Mouse (Mus musculus) stomach, embryonic 15.5 days (tissue): Measurements from ENCODE around the gene Casp9. TPM values are rescaled to one million over a fixed set of nuclear protein-coding genes. Genes with fewer than 3 reads are reported as not detected.

Source experiments
- ATAC-seq: fragments of 200-750 bp; cut with Nextera tagmentation; 2 replicates; pipeline ENCODE4 v1.8.0; 2017; ENCODE audit warnings: low read depth, moderate number of reproducible peaks, moderate TSS enrichment; ENCODE audit not compliant: insufficient read depth, low FRiP score
- H3K27ac ChIP-seq: fragments of 300-500 bp; sonication (generic); 2 replicates; pipeline ENCODE4 v1.5.1; 2015; ENCODE audit warnings: mild to moderate bottlenecking, inconsistent platforms
- H3K27me3 ChIP-seq: fragments of 300-500 bp; sonication (generic); replicated peaks from 2 replicates; pipeline ENCODE4 v1.6.1; 2015; ENCODE audit warnings: inconsistent platforms
- H3K36me3 ChIP-seq: fragments of 300-500 bp; sonication (generic); 2 replicates; pipeline ENCODE4 v1.6.1; 2015; ENCODE audit warnings: inconsistent platforms
- H3K4me1 ChIP-seq: fragments of 300-500 bp; sonication (generic); 2 replicates; pipeline ENCODE4 v1.6.1; 2015; ENCODE audit warnings: inconsistent platforms
- H3K4me2 ChIP-seq: fragments of 300-500 bp; sonication (generic); 2 replicates; pipeline ENCODE4 v1.6.1; 2015; ENCODE audit warnings: mild to moderate bottlenecking, inconsistent platforms
- H3K4me3 ChIP-seq: fragments of 300-500 bp; sonication (generic); replicated peaks from 2 replicates; pipeline ENCODE4 v1.5.1; 2015; ENCODE audit warnings: inconsistent platforms
- H3K9ac ChIP-seq: fragments of 300-500 bp; sonication (generic); 2 replicates; pipeline ENCODE4 v1.6.1; 2015; ENCODE audit warnings: inconsistent platforms
- H3K9me3 ChIP-seq: fragments of 300-500 bp; sonication (generic); 2 replicates; pipeline ENCODE4 v1.6.1; 2016; ENCODE audit warnings: inconsistent platforms
- WGBS: fragments of 180-500 bp; shearing (Covaris S2); methylation state at CpG from one replicate; pipeline ENCODE4 v1.1.7; 2015; 5-methylcytosine and 5-hydroxymethylcytosine counted together
- polyA plus RNA-seq: library from polyadenylated mRNA; unstranded; fragments of >200 nt; fragmentation: Nextera tagmentation; extraction: Ambion mirVana; gene quantifications from 2 replicates; pipeline ENCODE4 v1.2.1, GENCODE M21; 2015

Gene Casp9
- polyA plus RNA-seq, 1 experiment from 2014 or later = 23.4 TPM

DNA sequence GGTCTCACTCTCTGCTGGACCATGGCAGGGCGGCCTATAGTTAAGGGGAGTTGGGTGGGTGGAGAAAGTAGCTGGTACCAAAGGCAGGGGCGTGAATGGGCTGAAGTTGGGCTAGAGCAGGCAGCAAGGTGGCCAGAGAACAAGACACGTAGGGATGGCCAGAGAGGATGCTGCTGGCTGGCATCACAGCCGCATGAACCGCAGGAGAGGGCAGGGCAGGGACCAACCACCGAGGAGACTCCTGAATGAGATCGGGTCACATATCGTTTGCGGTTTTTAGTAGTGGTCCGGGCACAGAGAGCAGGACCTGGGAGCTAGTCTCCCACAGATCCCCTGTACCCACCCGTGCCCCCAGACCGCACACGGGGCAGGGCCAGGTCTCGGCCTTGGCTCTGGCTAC lies 65.9 kb downstream of the Casp9 start:
- Histone ChIP-seq H3K27me3 (no peaks in the 10 kb centered on the region), H3K4me3 (no peak overlapping the region), H3K4me2 (no peak overlapping the region), H3K9ac (no peak overlapping the region), H3K9me3 (no peaks in the 10 kb centered on the region), H3K4me1 (peaks cover 30% of the 10 kb centered on the region), H3K27ac (no peak overlapping the region), H3K36me3 (peaks cover 22% of the 10 kb centered on the region)
- ATAC-seq = no peak
- WGBS = 96% methylated on average over 14 of the region's 14 CpGs

- H3K27me3 ChIP-seq = no peaks in the 10 kb centered on the region
- no peak overlapping the region for H3K9ac ChIP-seq
- peaks cover 25% of the 10 kb centered on the region for H3K36me3 ChIP-seq
- H3K4me3 ChIP-seq = no peak overlapping the region
- peaks cover 32% of the 10 kb centered on the region for H3K4me1 ChIP-seq
- no peaks in the 10 kb centered on the region for H3K9me3 ChIP-seq
- peak; percentile 28; the same call in 1 of the 2 replicates for ATAC-seq
- peak overlapping the region; percentile 26; the same call in 1 of the 2 replicates for H3K27ac ChIP-seq
- 54% methylated on average over 19 of the region's 19 CpGs for WGBS
- no peak overlapping the region for H3K4me2 ChIP-seq
These were observed 66.9 kb downstream of the Casp9 start for GRCm38 (mm10) chr4:141860246-141860841.

GRCm38 (mm10) chr4:141861591-141862295 lies 68.3 kb downstream of the Casp9 start:
- H3K27me3 ChIP-seq = no peaks in the 10 kb centered on the region
- H3K27ac ChIP-seq = no peak overlapping the region
- ATAC-seq = no peak
- peaks cover 25% of the 10 kb centered on the region for H3K36me3 ChIP-seq
- 84% methylated on average over 17 of the region's 17 CpGs for WGBS
- H3K4me1 ChIP-seq = peaks cover 45% of the 10 kb centered on the region
- no peak overlapping the region for H3K9ac ChIP-seq
- no peaks in the 10 kb centered on the region for H3K9me3 ChIP-seq
- H3K4me2 ChIP-seq = no peak overlapping the region
- H3K4me3 ChIP-seq = no peak overlapping the region

- Histone ChIP-seq H3K4me3 (no peak overlapping the region), H3K9ac (no peak overlapping the region), H3K27me3 (no peaks in the 10 kb centered on the region), H3K4me1 (peaks cover 52% of the 10 kb centered on the region), H3K36me3 (peaks cover 25% of the 10 kb centered on the region), H3K9me3 (no peaks in the 10 kb centered on the region), H3K27ac (no peak overlapping the region), H3K4me2 (no peak overlapping the region)
- 71% methylated on average over 5 of the region's 5 CpGs for WGBS
- no peak for ATAC-seq
These were observed 69.5 kb downstream of the Casp9 start for GRCm38 (mm10) chr4:141862867-141863266.

GRCm38 (mm10) chr4:141863726-141864280 lies 70.4 kb downstream of the Casp9 start:
- Histone ChIP-seq H3K27ac (no peak overlapping the region), H3K4me2 (no peak overlapping the region), H3K4me1 (peaks cover 54% of the 10 kb centered on the region), H3K9ac (no peak overlapping the region), H3K9me3 (no peaks in the 10 kb centered on the region), H3K36me3 (peaks cover 24% of the 10 kb centered on the region), H3K4me3 (no peak overlapping the region), H3K27me3 (no peaks in the 10 kb centered on the region)
- ATAC-seq = no peak
- 81% methylated on average over 7 of the region's 7 CpGs for WGBS

DNA sequence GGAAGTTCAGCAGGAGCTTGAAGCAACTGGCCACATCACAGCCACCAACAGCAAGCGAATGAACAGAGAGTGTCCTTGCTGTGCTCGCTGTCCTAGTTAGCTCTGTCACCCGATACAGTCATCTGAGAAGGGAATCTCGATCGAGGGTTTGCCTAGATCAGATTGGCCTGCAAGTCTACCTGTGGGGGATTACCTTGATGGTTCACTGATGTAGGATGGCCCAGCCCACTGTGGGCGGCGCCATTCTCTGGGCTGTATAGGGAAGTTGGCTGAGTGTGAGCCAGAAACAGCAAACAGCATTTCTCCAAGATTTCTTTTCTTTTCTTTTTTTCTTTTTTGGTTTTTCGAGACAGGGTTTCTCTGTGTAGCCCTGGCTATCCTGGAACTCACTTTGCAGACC lies 71.1 kb downstream of the Casp9 start:
- peaks cover 18% of the 10 kb centered on the region for H3K36me3 ChIP-seq
- H3K4me2 ChIP-seq = no peak overlapping the region
- H3K27me3 ChIP-seq = no peaks in the 10 kb centered on the region
- no peak overlapping the region for H3K4me3 ChIP-seq
- no peak overlapping the region for H3K27ac ChIP-seq
- WGBS = 92% methylated on average over 8 of the region's 8 CpGs
- no peak for ATAC-seq
- no peak overlapping the region for H3K9ac ChIP-seq
- peaks cover 58% of the 10 kb centered on the region for H3K4me1 ChIP-seq
- H3K9me3 ChIP-seq = no peaks in the 10 kb centered on the region

- no peak overlapping the region for H3K4me3 ChIP-seq
- peaks cover 63% of the 10 kb centered on the region for H3K4me1 ChIP-seq
- 88% methylated on average over 5 of the region's 5 CpGs for WGBS
- H3K27ac ChIP-seq = no peak overlapping the region
- H3K4me2 ChIP-seq = no peak overlapping the region
- H3K9ac ChIP-seq = no peak overlapping the region
- no peaks in the 10 kb centered on the region for H3K9me3 ChIP-seq
- no peaks in the 10 kb centered on the region for H3K27me3 ChIP-seq
- H3K36me3 ChIP-seq = peaks cover 14% of the 10 kb centered on the region
- no peak for ATAC-seq
These were observed 71.6 kb downstream of the Casp9 start for GRCm38 (mm10) chr4:141865006-141865405.

Other genes with a start within 250 kb of the Casp9 start
- gene Fblim1, start 187.5 kb upstream of the Casp9 start, polyA plus RNA-seq = 71.1 and 77.2 TPM in 2 replicates
- 4.0 and 6.1 TPM in 2 replicates for gene Tmem82, start 175.0 kb upstream of the Casp9 start, polyA plus RNA-seq
- 0.71 and 0.76 TPM in 2 replicates for gene Slc25a34, start 169.8 kb upstream of the Casp9 start, polyA plus RNA-seq
- 6.2 and 6.9 TPM in 2 replicates for gene Plekhm2, start 128.7 kb upstream of the Casp9 start, polyA plus RNA-seq
- 1.0 TPM in 1 of 2 replicates, not detected in the other for gene Rsc1a1, start 108.0 kb upstream of the Casp9 start, polyA plus RNA-seq
- gene Ddi2, start 70.2 kb upstream of the Casp9 start, polyA plus RNA-seq = 23.2 and 23.3 TPM in 2 replicates
- 7.0 and 10.0 TPM in 2 replicates for gene Agmat, start 46.9 kb upstream of the Casp9 start, polyA plus RNA-seq
- gene Dnajc16, start 2.7 kb upstream of the Casp9 start, polyA plus RNA-seq = 3.9 and 4.6 TPM in 2 replicates
- 475 and 519 TPM in 2 replicates for gene Cela2a, start 32.5 kb downstream of the Casp9 start, polyA plus RNA-seq
- gene Ctrc, start 52.7 kb downstream of the Casp9 start, polyA plus RNA-seq = 0.42 and 0.79 TPM in 2 replicates
- 125 and 130 TPM in 2 replicates for gene Efhd2, start 81.3 kb downstream of the Casp9 start, polyA plus RNA-seq
- gene Fhad1, start 221.5 kb downstream of the Casp9 start, polyA plus RNA-seq = 2.0 and 2.7 TPM in 2 replicates